Mouse (Mus musculus): Measurements from ENCODE around the gene Maea. TPM values are rescaled to one million over a fixed set of nuclear protein-coding genes. Genes with fewer than 3 reads are reported as not detected.
"Not testable (repeated sequence)": the region's sequence is repeated elsewhere in the genome, so short reads cannot be mapped to it uniquely, and the experiment has no call there.

The Maea gene
- total RNA-seq (2017): 131 to 170 TPM (median 150 TPM) in 3 replicates

GRCm38 (mm10) chr5:33335273-33335976 lies at the start of gene Maea:
Maea (plus strand) TSS chr5:33335509.
- ATAC-seq (replicated peaks; ENCODE audit: insufficient number of reproducible peaks, low FRiP score, low TSS enrichment, poor library complexity, severe bottlenecking): peak; percentile 100

DNA sequence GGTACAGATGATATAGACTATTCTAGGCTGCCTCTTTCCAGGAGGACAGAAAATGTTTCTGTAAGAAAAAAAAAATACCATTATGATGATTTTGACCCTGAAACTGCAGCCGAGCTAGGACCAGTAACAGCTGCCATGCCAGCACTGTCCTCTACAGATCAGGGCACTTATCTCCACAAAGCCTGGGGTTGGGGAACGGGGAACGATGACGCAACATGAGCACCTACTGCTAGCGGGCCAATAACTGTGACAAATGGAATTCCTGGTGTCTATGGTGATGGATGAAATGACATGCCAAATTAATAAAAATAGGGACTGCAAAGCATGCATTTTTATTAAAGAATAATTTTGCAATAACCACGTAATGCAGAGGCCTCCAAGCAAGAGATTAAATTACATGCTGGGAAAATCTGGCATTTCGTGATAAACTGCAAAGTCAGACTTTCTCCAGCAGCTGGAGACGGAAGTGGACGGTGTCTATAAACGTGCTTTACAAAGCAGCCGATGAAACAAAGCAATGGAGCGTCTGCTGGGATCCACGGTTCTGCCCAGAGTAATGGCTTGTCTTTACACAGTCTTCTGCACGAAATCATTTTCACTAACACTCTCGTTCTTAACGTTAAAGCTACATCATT lies 41.4 kb upstream of the Maea start:
- ATAC-seq (replicated peaks; ENCODE audit: insufficient number of reproducible peaks, low FRiP score, low TSS enrichment, poor library complexity, severe bottlenecking): no peak

GRCm38 (mm10) chr5:33297164-33297563 lies 38.1 kb upstream of the Maea start:
- ATAC-seq (replicated peaks; ENCODE audit: insufficient number of reproducible peaks, low FRiP score, low TSS enrichment, poor library complexity, severe bottlenecking): no peak

- ATAC-seq (replicated peaks; ENCODE audit: insufficient number of reproducible peaks, low FRiP score, low TSS enrichment, poor library complexity, severe bottlenecking): no peak
These were observed 33.5 kb upstream of the Maea start for GRCm38 (mm10) chr5:33301801-33302200.

GRCm38 (mm10) chr5:33310704-33311462 lies 24.4 kb upstream of the Maea start:
- no peak for ATAC-seq (replicated peaks; ENCODE audit: insufficient number of reproducible peaks, low FRiP score, low TSS enrichment, poor library complexity, severe bottlenecking)

DNA sequence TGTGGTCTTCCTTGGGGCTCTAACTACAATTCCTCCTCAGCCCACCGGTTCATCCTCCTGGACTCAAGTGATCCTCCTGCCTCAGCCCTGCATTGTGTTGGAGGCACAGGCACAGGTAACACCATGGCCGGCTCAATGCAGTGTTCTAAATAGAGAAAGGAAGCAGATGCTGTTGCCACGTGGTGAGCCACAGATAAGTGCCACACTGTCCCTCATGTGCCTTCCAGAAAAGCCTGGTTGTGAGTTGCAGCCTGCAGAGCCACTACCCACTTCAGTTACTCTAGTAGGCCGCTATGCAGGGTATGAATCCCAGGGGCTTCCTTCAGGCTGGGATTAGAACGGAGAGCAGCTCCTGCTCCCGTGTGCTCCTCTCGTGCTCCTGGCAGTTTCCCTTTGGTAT lies 23.1 kb upstream of the Maea start:
- no peak for ATAC-seq (replicated peaks; ENCODE audit: insufficient number of reproducible peaks, low FRiP score, low TSS enrichment, poor library complexity, severe bottlenecking)

- no peak for ATAC-seq (replicated peaks; ENCODE audit: insufficient number of reproducible peaks, low FRiP score, low TSS enrichment, poor library complexity, severe bottlenecking)
These were observed 10.8 kb upstream of the Maea start for GRCm38 (mm10) chr5:33324491-33324890.

DNA sequence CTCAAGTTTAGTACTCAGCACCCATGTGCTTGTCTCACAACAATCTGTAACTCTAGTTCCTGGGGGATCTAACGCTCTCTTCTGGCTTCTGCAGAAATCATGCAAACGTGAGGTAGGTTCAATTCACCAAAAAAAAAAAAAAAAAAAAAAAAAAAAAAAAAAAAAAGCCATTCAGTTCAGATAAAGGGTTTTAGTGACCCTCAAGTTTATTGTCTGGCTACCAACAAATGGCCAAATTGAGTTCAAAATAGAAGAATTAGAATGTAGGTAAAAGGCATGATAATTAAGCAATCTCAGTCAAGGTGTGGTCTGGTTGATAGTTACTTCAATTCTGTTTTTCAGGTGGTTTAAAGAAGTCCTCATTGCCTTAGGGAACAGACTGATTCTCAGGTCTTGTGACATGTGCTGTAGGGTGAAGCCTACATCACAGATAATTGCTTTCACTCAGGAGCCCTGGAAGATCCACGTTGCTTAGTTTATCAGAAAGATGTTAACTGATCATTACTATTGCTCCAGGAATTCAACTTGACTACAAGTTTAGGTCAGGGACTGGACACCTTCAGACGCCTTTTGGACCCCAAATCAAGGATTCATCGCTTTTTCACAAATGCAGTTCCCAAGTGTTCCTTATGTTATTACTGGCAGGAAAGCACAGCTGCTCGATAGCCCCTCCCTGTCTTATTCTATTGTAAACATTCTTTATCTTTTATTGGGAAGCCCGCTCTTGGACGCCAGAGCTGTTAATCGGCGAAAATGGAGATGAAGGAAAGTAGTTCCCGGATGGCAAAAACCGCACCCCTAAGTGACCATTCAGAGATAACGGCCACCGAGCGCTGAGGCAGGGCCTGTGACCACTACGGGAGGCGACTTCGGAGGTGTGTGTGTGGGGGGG lies 682 bp upstream of the Maea start:
- ATAC-seq (replicated peaks; ENCODE audit: insufficient number of reproducible peaks, low FRiP score, low TSS enrichment, poor library complexity, severe bottlenecking): no peak

- ATAC-seq (replicated peaks; ENCODE audit: insufficient number of reproducible peaks, low FRiP score, low TSS enrichment, poor library complexity, severe bottlenecking): no peak
These were observed 660 bp downstream of the Maea start for GRCm38 (mm10) chr5:33335977-33336360.

DNA sequence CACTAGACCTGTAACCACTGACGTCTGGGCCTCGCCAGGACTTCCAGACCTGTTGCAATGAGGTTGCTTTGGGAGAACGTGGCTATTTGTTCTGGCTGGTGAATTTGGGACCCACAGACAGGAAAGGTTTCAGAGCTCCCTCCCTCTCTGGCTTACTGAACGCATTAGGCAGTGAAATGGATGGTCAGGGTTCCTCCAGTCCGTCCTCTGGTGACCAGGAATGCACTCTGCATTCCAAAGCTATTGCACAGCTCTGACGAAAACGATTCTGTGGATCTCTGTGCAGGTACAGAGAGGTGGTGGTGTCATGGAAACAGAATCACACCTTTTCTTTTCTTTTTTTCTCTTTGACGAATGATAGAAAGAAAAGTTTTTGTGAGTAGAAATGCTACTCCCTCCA lies 1.9 kb downstream of the Maea start:
- no peak for ATAC-seq (replicated peaks; ENCODE audit: insufficient number of reproducible peaks, low FRiP score, low TSS enrichment, poor library complexity, severe bottlenecking)

GRCm38 (mm10) chr5:33341165-33341564 lies 5.9 kb downstream of the Maea start:
- no peak for ATAC-seq (replicated peaks; ENCODE audit: insufficient number of reproducible peaks, low FRiP score, low TSS enrichment, poor library complexity, severe bottlenecking)

DNA sequence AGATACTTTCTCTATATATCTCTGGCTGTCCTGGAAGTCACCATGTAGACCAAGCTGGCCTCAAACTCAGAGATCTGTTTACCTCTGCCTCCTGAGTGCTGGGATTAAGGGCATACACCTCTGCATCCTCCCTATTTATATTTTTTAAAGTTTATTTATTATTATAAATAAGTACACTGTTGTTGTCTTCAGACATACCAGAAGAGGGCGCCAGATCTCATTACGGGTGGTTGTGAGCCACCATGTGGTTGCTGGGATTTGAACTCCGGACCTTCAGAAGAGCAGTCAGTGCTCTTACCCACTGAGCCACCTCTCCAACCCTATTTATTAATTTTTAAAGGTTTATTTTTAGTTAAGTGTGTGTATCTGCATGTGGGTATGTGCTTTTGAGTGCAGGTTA lies 6.9 kb downstream of the Maea start:
- not testable (repeated sequence) for ATAC-seq (replicated peaks; ENCODE audit: insufficient number of reproducible peaks, low FRiP score, low TSS enrichment, poor library complexity, severe bottlenecking)

- no peak for ATAC-seq (replicated peaks; ENCODE audit: insufficient number of reproducible peaks, low FRiP score, low TSS enrichment, poor library complexity, severe bottlenecking)
These were observed 7.5 kb downstream of the Maea start for GRCm38 (mm10) chr5:33342821-33343220.

DNA sequence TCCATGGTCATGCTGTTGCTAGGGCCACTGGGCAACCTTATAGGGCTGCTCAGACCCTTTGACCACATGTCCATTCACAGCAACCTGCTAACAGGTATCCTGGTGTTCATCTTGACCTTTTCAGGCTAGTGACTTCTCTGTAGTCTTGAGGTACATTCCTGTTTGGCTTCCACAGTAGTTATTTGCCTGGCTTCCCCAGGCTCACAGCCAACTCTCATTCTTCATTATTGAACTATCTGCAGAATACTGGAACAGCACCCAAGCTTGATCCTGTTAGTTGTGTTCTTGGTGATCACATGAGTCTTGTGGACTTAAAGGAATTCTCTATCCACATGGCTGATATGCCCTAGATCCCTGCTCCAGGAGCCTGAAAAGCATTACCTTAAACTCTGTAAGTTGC lies 8.3 kb downstream of the Maea start:
- no peak for ATAC-seq (replicated peaks; ENCODE audit: insufficient number of reproducible peaks, low FRiP score, low TSS enrichment, poor library complexity, severe bottlenecking)

GRCm38 (mm10) chr5:33344070-33344469 lies 8.8 kb downstream of the Maea start:
- no peak for ATAC-seq (replicated peaks; ENCODE audit: insufficient number of reproducible peaks, low FRiP score, low TSS enrichment, poor library complexity, severe bottlenecking)

DNA sequence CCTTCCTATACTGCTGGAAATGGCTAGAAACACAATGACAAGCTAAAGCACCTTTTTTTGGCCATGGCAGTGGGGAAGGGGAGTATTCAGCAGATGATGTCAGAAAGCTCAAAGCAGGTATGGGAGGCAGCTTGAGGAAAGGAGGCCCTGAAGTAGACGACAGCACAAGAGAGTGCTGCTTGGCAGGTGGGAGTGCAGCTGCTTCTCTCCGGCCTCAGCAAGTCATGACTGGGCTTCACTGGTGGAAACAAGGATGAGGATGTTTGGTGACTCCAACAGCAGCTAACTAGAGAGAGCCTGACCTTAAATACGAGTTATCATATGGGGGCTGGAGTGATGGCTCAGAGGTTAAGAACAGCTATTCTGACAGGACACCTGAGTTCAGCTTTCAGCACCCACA lies 12.3 kb downstream of the Maea start:
- ATAC-seq (replicated peaks; ENCODE audit: insufficient number of reproducible peaks, low FRiP score, low TSS enrichment, poor library complexity, severe bottlenecking): no peak

DNA sequence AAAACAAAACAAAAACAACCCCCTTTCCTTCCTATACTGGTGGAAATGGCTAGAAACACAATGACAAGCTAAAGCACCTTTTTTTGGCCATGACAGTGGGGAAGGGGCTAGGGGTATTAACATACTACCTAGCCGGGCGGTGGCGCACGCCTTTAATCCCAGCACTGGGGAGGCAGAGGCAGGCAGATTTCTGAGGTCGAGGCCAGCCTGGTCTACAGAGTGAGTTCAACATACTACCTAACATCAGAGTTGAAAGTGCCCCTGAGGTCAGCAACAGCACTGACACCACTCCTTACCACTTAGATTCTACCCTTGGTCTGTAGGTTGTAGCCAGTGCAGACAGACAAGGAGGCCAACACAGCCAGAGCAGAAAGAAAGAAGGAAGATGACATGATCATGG lies 13.9 kb downstream of the Maea start:
- no peak for ATAC-seq (replicated peaks; ENCODE audit: insufficient number of reproducible peaks, low FRiP score, low TSS enrichment, poor library complexity, severe bottlenecking)

- ATAC-seq (replicated peaks; ENCODE audit: insufficient number of reproducible peaks, low FRiP score, low TSS enrichment, poor library complexity, severe bottlenecking): no peak
These were observed 14.4 kb downstream of the Maea start for GRCm38 (mm10) chr5:33349706-33350105.

Measured in monocyte, adult 5-6 weeks (primary cell).